Mouse (Mus musculus): ENCODE results near the gene Gm49373.
"Not testable (repeated sequence)": the region's sequence is repeated elsewhere in the genome, so short reads cannot be mapped to it uniquely, and the experiment has no call there.

Gene Gm49373

DNA sequence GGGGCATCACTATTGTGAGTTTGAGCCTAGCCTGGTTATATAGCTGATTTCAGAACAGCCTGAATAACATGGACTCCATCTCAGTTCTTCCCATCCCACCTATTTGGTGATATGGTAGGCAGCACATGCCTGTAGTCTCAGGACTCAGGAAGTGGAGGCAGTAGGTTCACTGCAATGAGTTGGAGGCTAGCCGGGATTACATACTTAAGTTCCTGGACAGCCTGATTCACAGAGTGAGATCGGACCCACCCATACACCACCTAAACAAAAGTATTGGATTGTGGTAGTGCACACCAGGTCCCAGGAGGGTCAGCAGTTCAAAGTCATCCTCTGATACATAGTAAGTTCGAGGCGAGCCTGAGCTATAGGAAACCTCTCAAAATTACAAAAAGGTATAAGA, 255 bp downstream of the Gm49373 start:
- DNase-seq (ENCODE audit: low spot score) = no peak

DNA sequence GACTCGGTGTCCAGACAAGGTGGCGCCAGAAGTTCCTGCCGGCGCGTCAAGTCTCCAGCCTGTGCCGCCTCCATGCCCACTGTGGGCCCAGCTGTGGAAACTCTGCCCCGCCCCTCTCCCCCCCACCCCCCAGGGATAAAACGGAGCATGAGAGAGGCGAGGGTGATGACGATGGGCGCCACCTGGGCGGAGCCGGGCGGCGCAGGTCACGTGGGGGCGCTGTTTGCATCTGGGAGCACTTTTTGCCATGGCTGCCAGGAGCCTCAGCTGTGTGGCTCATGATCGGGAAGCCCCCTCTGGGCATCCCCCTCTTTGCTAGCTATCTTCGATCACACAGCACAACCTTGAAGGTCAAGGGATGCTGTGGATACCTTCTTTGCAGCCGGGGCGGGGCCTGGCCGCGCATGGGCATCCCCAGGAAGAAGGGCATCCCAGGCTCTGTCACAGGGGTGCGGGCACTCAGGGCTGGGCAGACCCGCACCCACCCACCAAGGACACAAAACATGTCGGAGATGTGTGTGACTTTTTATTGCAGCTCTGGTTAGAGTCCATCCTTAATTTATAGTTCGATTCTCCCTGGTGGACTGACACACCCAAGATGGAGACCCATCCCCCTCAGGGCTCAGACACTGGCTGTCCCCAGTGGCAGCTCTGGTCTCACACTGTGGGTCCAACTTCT, 5.8 kb downstream of the Gm49373 start, which contains the start of gene Zglp1:
Zglp1 (minus strand) TSS at position 88 of the 679 bp plus-strand sequence.
- no peak for DNase-seq (ENCODE audit: low spot score)

DNA sequence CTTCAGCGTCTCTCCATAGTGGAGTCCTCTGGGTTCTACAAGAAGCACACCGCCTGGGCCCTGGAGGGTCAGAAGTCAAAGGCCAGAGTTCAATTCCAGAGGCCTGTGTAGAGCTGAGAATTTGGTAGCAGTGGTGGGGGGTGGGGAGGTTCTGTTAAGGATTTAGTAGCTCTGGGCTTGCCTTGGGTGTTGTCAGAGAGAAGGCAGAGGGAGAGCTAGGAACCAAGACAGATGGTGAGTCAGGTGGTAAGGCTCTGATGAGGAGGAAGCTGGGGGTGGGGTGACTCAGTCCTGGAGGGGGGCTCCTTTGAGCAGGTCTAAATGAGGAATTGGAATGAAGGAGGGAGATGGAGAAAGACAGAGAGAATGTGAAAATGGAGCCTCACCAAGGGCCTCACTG, 10.0 kb downstream of the Gm49373 start:
- DNase-seq (ENCODE audit: low spot score) = no peak

DNA sequence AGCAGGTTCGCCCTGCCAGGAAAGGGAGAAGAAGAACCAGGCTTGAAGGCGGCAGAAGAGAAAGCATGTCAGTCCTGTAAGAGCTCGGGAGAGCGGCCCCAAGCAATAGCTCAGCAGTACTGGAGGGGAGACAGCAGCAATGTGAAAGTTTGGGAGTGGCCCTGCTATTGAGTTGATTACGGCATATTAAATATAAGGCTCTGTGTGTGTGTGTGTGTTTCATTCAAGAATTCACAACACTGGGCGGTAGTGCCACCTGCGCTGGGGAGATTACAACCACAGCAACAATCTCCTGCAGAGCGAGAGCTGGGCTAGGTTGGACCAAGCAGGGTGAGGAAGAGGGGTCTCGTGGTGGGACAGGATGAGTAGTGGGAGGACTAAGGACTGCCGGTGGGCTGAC, 21.3 kb downstream of the Gm49373 start:
- DNase-seq (ENCODE audit: low spot score) = no peak

DNA sequence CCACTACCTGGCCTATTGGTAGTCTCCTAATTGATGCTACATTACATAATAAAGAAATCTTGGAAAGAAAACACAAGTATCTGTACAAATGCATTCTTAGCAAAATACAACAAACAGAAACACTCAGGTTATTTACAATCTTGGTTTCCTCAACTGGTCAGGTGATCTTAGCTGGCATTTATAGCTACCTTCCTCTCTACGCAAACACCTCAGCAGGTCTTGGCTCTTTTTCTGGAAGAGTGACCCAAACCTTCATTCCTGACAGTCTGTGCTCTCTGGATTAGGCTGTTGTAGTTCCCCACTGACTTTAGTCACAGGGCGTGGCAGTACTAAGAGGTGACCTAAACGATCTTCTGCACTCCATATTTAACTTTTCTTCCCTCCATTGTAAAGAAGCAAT, 27.7 kb downstream of the Gm49373 start:
- no peak for DNase-seq (ENCODE audit: low spot score)

DNA sequence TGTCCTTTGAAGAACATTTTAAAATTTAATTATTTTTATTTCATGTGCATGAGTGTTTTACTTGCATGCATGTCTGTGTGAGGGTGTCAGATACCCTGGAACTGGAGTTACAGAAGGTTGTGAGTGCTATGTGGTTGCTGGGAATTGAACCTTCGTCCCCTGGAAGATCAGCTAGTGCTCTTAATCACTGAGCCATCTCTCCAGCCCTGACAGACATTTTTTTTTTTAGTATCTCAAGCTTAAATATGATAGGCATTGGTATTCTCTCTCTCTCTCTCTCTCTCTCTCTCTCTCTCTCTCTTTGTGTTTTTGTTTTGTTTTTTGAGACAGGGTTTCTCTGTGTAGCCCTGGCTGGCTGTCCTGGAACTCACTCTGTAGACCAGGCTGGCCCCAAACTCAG, 28.1 kb downstream of the Gm49373 start:
- not testable (repeated sequence) for DNase-seq (ENCODE audit: low spot score)

DNA sequence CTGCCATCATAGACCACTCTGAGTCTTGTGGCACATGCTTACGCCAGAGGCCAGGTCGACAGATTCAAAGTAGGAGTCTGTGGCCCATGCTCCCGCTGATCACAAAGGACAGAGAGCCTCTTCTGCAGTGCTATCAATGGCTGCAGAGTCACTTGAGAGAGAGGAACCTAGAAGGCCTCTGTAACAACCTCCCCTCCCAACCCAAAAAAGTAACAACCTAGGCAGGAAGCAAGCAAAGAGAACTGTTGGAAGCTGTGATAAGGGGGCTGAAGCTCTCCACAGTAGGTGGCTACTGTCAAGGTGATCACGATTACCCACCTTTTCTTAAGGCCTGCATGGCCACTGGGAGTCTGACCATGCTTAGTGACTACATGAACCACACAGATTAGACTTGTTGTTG, 29.3 kb downstream of the Gm49373 start:
- DNase-seq (ENCODE audit: low spot score) = no peak

DNA sequence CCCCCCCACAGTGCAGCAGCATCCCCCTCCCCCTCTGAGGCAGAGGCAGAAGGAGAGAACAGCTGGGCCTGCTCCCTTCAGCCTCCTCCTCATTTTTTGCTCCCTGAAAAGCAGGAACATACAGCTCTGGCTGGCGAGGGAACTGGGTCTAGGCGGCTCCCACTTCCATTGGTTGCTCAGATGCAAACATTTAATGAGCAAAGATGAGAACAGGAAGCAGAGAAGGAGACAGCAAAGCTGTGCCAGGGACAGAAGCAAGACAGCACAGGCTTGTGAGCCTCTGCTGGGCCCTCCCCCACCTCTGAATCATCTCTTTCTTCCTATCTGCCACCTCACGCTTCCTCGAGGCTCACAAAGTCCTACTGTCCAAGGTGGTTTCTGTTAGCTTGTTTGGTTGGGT, 31.6 kb downstream of the Gm49373 start:
- DNase-seq (ENCODE audit: low spot score) = no peak

DNA sequence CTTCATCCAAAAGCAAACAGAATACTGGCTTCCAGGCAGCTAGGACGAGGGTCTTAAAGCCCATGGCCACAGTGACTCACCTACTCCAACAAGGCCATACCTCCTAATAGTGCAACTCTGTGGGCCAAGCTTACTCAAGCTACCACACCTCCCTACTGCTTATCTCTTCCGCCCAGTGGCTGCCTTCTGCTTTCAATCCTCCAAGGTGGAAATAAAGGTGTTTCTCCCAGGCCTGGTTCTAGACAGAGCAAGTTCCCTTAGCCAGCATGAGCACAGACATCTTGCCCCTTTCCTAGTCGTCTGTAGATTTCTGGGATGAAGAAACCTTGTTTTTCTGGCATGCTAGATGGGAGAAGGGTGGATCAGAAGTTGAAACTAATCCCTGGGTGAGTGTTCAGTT, 33.1 kb downstream of the Gm49373 start:
- DNase-seq (ENCODE audit: low spot score) = no peak

DNA sequence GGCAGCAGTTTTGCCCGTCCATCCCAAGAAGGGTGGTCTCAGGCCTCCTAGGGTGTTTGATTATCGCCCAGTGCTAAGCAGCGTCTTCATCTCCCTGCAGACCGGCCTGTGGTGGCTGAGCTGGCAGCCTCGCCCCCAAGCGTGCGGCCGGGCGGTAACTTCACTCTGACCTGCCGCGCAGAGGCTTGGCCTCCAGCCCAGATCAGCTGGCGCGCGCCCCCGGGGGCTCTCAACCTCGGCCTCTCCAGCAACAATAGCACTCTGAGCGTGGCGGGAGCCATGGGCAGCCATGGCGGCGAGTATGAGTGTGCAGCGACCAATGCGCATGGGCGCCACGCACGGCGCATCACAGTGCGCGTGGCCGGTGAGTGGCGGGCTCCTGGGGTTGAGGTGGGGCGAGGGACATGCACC, 35.4 kb downstream of the Gm49373 start:
- no peak for DNase-seq (ENCODE audit: low spot score)

DNA sequence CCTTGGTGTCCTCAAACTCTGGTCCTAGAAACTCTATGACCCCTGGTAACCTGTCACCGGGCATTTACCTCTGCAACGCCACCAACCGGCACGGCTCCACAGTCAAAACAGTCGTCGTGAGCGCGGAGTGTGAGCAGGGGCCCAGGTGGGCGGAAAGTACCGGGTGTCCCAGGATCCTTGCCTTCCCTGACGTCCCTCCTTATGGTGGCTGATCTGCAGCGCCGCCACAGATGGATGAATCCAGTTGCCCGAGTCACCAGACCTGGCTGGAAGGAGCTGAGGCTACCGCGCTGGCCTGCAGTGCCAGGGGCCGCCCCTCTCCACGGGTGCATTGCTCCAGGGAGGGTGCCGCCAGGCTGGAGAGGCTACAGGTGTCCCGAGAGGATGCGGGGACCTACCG, 36.2 kb downstream of the Gm49373 start:
- DNase-seq (ENCODE audit: low spot score) = no peak

DNA sequence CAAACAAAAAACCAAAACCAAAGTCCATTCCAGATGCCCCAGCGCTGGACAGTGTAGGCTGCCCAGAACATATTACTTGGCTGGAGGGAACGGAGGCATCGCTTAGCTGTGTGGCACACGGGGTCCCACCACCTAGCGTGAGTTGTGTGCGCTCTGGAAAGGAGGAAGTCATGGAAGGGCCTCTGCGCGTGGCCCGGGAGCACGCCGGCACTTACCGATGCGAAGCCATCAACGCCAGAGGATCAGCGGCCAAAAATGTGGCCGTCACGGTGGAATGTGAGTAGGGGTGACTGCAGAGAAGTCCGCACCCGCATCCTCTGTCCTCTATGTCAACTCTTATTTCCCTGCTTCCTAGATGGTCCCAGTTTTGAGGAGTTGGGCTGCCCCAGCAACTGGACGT, 36.7 kb downstream of the Gm49373 start:
- no peak for DNase-seq (ENCODE audit: low spot score)

DNA sequence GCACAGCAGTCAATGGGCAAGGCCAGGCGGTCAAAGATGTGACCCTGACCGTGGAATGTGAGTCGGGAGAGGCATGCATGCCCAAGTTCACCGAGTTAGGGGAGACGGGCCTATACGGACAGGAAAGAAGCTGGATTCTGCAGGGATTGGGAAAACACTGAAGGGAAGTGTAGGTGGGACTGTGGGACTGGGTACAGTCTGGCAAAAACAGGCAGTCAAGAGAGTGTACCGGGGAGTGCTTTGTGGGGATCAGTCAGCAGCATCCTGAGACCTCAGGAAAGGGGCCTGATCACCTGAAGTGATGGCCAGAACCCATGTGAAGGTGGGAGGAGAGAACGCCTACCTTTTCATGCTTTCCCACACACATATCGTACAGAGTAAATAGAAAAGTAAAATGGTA, 37.3 kb downstream of the Gm49373 start:
- no peak for DNase-seq (ENCODE audit: low spot score)

DNA sequence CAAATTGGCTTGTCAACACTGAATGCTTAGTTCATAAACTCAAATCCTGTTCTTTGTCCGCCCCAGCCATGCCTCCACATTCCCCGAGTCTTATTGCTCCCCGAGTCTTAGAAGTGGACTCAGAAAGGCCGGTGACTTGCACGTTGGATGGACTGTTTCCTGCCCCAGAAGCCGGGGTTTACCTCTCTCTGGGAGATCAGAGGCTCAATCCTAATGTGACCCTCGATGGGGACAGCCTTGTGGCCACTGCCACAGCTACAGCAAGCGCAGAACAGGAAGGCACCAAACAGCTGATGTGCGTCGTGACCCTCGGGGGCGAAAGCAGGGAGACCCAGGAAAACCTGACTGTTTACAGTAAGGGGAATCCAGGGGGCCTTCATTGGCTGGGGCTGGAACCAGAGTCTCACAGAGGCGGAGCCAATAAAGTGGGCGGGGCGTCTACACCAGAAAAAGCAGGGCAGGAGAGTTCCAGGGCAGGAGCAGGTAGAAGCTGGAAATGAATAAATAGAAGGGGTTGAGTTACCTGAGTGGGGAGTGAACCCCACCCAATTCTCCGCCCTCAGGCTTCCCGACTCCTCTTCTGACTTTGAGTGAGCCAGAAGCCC, 38.3 kb downstream of the Gm49373 start:
- no peak for DNase-seq (ENCODE audit: low spot score)

DNA sequence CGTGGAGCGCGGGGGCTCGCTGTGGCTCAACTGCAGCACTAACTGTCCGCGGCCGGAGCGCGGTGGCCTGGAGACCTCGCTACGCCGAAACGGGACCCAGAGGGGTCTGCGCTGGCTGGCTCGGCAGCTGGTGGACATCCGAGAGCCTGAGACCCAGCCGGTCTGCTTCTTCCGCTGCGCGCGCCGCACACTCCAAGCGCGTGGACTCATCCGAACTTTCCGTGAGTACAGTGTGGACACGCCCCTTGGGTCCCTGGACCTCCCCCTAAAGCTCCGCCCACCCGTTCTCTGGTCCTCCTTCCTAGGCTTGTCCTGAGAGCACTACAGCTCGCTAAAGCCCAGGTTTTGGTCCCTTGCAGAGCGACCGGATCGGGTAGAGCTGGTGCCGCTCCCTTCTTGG, 39.8 kb downstream of the Gm49373 start:
- peak; percentile 92 for DNase-seq (ENCODE audit: low spot score)

DNA sequence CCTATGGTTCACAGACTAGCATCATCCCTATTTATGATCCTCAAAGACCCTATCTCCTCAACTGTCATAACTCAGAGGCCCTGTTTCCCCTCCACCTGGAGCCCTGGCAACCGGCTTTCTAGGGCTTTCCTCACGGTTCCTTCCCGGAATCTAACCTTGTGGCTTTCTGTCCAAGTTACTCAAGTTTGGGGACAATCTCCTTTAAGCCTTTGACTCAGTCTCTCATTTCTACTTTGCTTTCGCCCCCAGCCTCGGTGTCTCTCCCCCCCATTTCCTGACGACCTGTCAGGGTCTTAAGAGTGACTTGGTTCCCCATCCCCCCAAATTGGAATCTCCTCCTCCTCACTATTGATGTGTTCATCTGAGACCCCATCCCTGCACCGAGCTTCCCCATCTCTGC, 40.4 kb downstream of the Gm49373 start:
- DNase-seq (ENCODE audit: low spot score) = no peak

DNA sequence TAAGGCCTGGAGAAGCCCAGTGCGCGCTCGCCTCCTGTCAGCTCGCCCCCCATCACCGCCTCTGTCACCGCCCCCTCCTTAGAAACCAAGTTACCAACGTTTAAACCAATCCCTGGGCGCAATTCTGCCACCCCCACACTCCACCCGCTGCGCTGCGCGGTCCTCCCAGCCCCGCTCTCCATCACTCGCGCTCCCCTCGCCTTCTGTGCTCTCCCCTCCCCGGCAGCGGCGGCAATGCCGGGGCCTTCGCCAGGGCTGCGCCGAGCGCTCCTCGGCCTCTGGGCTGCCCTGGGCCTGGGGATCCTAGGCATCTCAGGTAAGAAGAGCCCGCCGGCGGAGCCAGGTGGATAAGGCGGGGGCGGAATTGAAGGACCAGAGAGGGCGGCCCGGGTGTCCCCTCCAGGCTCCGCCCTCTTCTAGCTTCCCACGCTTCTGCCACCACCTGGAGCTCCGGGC, 41.0 kb downstream of the Gm49373 start, which contains the start of gene Icam5:
Icam5 (plus strand) TSS at position 178 of the 456 bp plus-strand sequence.
- peak; percentile 40 for DNase-seq (ENCODE audit: low spot score)

DNA sequence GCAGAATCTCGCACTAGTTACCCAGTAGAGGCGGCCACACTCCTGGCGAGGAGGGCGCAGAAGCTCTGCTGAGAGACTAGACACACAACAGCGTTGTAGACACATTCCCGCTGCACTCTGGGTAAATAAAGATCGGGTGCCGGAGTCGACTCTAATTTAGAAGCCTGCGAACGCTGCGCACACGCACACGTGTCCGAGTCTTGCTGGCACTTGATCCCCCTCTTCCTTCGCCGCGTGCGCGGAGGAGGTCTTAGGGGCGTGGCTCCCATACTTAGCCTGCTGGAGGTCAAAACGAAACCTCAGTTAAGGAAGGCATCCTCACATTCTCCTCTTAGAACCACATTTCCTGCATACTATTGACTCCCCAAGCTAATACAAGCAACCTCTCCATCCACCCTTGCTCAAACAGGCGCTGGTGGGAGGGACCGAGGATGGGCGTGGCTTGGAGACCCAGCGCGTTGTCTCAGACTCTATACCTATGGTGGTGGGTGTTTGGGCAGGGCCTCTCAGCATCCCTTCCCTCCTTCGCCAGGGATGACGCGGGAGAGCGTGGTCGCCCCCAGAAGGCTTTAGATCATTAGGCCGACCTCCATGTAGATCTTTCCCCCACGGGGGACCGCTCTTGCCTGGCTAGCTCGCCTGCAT, 41.5 kb downstream of the Gm49373 start:
- DNase-seq (ENCODE audit: low spot score) = peak; percentile 65

DNA sequence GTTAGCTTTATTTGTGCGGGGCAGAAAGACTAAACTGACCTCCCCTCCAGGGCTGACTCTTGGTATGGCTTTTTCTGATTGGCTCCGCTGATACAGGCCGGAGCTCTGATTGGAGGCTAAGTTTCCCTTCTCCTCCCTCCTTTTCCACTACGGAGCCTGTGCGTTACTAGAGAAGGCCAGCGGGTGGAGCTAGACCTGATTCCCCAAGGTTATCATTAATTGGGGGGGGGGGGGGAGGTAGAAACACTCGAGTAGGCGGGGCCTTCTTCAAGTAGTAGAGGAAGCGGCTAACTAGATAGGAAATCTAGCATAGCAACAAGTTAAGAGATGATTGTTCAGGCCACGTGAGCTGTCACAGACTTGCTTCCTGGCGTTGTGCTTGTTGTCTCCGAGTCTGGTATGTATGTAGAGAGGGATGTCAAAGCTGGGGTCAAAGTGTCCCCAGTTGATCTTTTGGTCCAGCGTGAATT, 42.1 kb downstream of the Gm49373 start:
- peak; percentile 93 for DNase-seq (ENCODE audit: low spot score)

DNA sequence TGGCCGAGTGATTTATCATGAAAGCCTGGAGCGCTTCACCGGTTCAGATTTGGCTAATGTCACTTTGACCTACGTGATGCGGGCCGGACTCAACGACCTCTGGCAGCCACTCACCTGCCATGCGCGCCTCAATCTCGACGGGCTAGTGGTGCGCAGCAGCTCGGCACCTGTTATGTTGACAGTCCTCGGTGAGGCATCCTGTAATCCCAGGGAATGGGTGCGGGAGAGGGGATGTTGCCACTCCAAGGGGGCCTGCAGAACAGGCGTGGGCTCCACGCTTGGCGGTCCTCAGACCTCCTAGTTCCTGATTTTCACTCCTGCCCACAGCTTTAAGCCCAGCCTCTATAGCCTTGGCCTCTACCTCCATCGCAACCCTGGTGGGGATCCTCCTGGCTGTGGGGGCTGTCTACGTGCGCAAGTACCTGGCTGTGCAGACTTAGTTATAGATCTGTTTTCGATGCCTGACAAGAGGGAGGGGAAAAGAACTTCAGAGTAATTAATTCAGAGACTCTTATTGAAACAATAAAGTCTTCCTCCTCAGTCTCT, 42.8 kb downstream of the Gm49373 start:
- DNase-seq (ENCODE audit: low spot score) = no peak

DNA sequence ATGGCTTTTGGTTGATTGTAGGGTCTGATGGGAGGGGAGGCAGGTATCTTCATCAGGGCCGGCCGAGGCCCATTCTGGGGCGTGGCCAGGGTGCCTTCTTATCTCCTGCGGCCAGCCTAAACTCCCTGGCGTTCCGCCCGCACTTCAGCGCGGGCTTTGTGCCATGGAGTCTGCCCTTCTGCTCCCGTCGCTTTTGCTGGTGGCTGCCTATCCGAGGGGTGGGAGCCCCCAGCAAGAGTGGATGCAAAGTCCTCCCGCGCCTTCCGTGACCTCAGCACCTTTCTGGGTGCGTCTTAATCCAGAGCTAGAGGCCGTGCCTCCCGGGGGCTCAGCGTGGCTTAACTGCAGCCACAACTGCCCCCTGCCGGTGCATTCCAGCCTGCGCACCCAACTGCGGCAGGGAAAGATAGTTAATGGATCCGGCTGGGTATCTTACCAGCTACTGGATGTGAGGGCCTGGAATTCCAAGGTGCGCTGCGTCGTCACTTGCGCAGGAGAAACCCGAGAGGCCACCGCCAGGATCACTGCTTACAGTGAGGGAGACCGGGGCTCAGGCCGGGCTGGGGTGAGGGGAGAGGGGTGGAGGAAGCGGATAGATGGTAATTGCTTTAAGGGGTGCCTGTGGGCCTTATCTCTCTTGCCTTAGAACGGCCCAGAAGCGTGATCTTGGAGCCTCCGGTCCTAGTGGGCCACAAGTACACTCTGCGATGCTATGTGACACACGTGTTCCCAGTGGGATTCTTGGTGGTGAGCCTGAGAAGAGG, 43.4 kb downstream of the Gm49373 start, which contains the start of gene Icam4:
Icam4 (plus strand) TSS at position 83 of the 764 bp plus-strand sequence.
- DNase-seq (ENCODE audit: low spot score) = peak; percentile 87

DNA sequence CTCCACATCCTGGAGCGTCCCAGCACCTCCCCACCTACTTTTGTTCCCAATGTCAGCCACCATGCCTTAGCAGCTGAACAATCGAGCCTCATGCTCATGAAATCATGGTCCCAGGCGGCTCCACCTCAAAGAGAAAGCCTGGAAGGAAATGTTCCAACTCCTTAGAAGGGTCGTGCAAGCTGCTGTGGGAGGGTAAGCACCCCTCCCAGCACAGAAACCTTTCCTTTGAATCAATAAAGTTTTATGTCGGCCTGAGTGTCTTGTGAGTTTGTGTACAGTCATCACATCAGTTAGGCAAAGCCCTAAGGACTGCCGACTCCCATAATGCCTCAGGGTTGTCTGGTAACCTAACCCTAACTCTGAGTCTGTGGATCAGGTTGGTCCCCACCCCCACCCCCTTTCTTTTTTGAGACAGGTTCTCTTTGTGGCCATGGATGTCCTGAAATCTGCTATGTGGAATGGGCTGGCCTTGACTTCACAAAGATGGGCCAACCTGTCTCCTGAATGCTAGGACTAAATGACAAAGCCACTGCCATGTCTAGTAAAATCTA, 44.3 kb downstream of the Gm49373 start:
- no peak for DNase-seq (ENCODE audit: low spot score)

All from urinary bladder, postnatal 14 days (tissue).